In the genomic region with DNA sequence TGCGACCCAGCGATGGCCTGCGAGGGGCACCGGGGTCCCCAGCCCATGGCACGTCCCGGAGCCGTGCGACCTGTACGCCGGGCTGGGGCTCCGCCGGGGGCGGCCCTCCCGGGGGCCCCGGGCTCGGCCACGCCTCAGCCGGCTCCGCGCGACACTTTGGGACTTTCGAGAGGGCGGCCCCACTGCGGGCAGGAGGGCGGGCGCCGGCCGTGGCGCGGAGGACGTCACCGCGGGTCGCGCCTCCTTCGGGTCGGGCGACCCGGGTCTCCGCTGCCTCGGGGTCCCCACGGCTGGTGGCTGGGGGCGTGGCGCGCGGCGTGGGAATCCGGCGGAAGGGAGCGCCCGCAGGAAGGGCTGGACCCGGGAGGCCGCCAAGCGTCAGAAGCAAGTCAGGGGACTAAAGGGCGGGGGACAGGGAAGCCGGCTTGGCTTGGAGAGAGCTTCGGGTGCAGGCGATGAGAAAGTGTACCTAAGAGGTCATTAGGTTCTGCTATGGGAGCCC, we compare ENCODE assay signal across 9 mouse cellular contexts.
A peak's percentile ranks its signal among the peaks of the same experiment; 100 is the strongest.
DNase-seq lines count a peak whose midpoint lies in the region; ATAC-seq and TF ChIP-seq lines count a peak whose summit lies in the region.
"Had no signal": no experiment of that assay in that cellular context is flagged by ENCODE, and none has a peak within 500 bp of the region (broad histone marks: within the 10 kb centered on the region; RNA-seq: fewer than 3 reads in every experiment).

No protein-coding gene starts in this region.

- DNase-seq in frontal cortex, postnatal 36 days (ENCODE audit: low spot score in 2 of 2): no peak
- DNase-seq in lung, postnatal 0 days (ENCODE audit: low spot score): peak; percentile 5
- DNase-seq in lung, adult 2 months: no peak
- peak; percentile 52 for DNase-seq in hindbrain, embryonic 11.5 days (ENCODE audit: low spot score)
- DNase-seq in spleen, postnatal 10 days (ENCODE audit: low spot score in 2 of 2): no peak
- no peak for DNase-seq in ovary, postnatal 14 days (ENCODE audit: low spot score)

- ATAC-seq in frontal cortex, adult (ENCODE audit: low TSS enrichment): peak; percentile 27
- no peak for ATAC-seq in lung, postnatal 0 days
- peak; percentile 88 for ATAC-seq in hindbrain, embryonic 11.5 days (ENCODE audit: low FRiP score)
- peak; percentile 85 for ATAC-seq in midbrain, embryonic 13.5 days

- H3K27ac ChIP-seq in lung, postnatal 0 days (ENCODE audit: low read length): no peak overlapping the region
- no peak overlapping the region for H3K27ac ChIP-seq in hindbrain, embryonic 11.5 days (ENCODE audit: low read depth, low read length)
- no peak overlapping the region for H3K27ac ChIP-seq in midbrain, embryonic 13.5 days

- peak overlapping the region; percentile 68 for H3K4me2 ChIP-seq in lung, postnatal 0 days (replicated peaks; ENCODE audit: low read depth, low read length)
- peak overlapping the region; percentile 99 for H3K4me2 ChIP-seq in hindbrain, embryonic 11.5 days (replicated peaks; ENCODE audit: low read depth, low read length)
- peak overlapping the region; percentile 100 for H3K4me2 ChIP-seq in midbrain, embryonic 13.5 days (replicated peaks)

- H3K4me1 ChIP-seq in lung, postnatal 0 days (ENCODE audit: insufficient read depth, low read depth, low read length): 0 out of 2 replicates have a peak, but pooled peaks cover 10% of the 10 kb centered on the region
- no peaks in the 10 kb centered on the region for H3K4me1 ChIP-seq in lung, adult 2 months (ENCODE audit: control insufficient read depth, insufficient read depth, low read length)
- no peaks in the 10 kb centered on the region for H3K4me1 ChIP-seq in hindbrain, embryonic 11.5 days (replicated peaks; ENCODE audit: control insufficient read depth, insufficient read depth, low read length)
- peaks cover 6% of the 10 kb centered on the region for H3K4me1 ChIP-seq in midbrain, embryonic 13.5 days (replicated peaks)

- no peaks in the 10 kb centered on the region for H3K9me3 ChIP-seq in lung, postnatal 0 days (ENCODE audit: low read length)
- no peaks in the 10 kb centered on the region for H3K9me3 ChIP-seq in hindbrain, embryonic 11.5 days (ENCODE audit: control insufficient read depth, low read length)
- no peaks in the 10 kb centered on the region for H3K9me3 ChIP-seq in midbrain, embryonic 13.5 days

- WGBS in lung, postnatal 0 days: under 1% methylated on average over 55 of the region's 58 CpGs
- under 1% methylated on average over 58 of the region's 58 CpGs for WGBS in lung, adult 2 months
- WGBS in hindbrain, embryonic 11.5 days: under 1% methylated on average over 53 of the region's 58 CpGs
- WGBS in midbrain, embryonic 13.5 days: under 1% methylated on average over 58 of the region's 58 CpGs

- H3K36me3 ChIP-seq in lung, postnatal 0 days (ENCODE audit: insufficient read depth, low read length): no peaks in the 10 kb centered on the region
- no peaks in the 10 kb centered on the region for H3K36me3 ChIP-seq in hindbrain, embryonic 11.5 days (ENCODE audit: control insufficient read depth, insufficient read depth, low read length)
- H3K36me3 ChIP-seq in midbrain, embryonic 13.5 days: no peaks in the 10 kb centered on the region

- H3K27me3 ChIP-seq in lung, postnatal 0 days (replicated peaks; ENCODE audit: insufficient read depth, low read length): peaks cover 17% of the 10 kb centered on the region; the same call in 1 of the 2 replicates
- peaks cover 11% of the 10 kb centered on the region for H3K27me3 ChIP-seq in hindbrain, embryonic 11.5 days (ENCODE audit: control insufficient read depth, insufficient read depth, low read length)
- peaks cover 33% of the 10 kb centered on the region for H3K27me3 ChIP-seq in midbrain, embryonic 13.5 days
- H3K27me3 ChIP-seq: CH12.LX had no signal

- peak overlapping the region; percentile 38 for H3K4me3 ChIP-seq in lung, postnatal 0 days (ENCODE audit: low read depth, low read length)
- no peak overlapping the region for H3K4me3 ChIP-seq in lung, adult 2 months (replicated peaks; ENCODE audit: extremely low read depth, low read depth, low read length)
- H3K4me3 ChIP-seq in hindbrain, embryonic 11.5 days (ENCODE audit: low read depth, low read length): peak overlapping the region; percentile 71
- H3K4me3 ChIP-seq in midbrain, embryonic 13.5 days (replicated peaks): peak overlapping the region; percentile 71

- no peak overlapping the region for H3K9ac ChIP-seq in lung, postnatal 0 days (replicated peaks; ENCODE audit: low read depth)
- H3K9ac ChIP-seq in hindbrain, embryonic 11.5 days (ENCODE audit: low read depth, low read length): peak overlapping the region; percentile 33; the same call in 1 of the 2 replicates
- peak overlapping the region; percentile 70 for H3K9ac ChIP-seq in midbrain, embryonic 13.5 days (replicated peaks)

- no peak for TF ChIP-seq CTCF in lung, postnatal 0 days (IDR thresholded peaks at IDR 0.05)
- TF ChIP-seq CTCF in lung, adult 2 months (IDR thresholded peaks at IDR 0.05; ENCODE audit: insufficient read depth, low read length): no peak

- no peak for TF ChIP-seq POLR2A in lung, adult 2 months (IDR thresholded peaks at IDR 0.05; ENCODE audit: borderline replicate concordance, extremely low read depth, low read depth, low read length)

- no peak for TF ChIP-seq EP300 in lung, postnatal 0 days (IDR thresholded peaks at IDR 0.05)

Comparison
In these comparisons a context has a peak if more than half of its experiments do, and no peak if none do; other contexts are left out.
1. DNase-seq: peak in lung, postnatal 0 days (single experiment) and hindbrain, embryonic 11.5 days (single experiment); none in frontal cortex, postnatal 36 days (0 of 2), lung, adult 2 months (single experiment), spleen, postnatal 10 days (0 of 2) and ovary, postnatal 14 days (single experiment).
2. Peak in every context shown above with its lines, with median percentiles within 50 percentile points of each other: H3K4me2 ChIP-seq.